Mouse (Mus musculus): ENCODE results near the gene Fubp1.

GRCm38 (mm10) chr3:152268099-152268498 is 57.9 kb downstream of the Fubp1 start:
- TF ChIP-seq CHD2 (IDR thresholded peaks at IDR 0.05; ENCODE audit: low read depth, low read length) (no peak), ZNF384 (IDR thresholded peaks at IDR 0.05; ENCODE audit: low read depth, low read length) (no peak), HCFC1 (IDR thresholded peaks at IDR 0.05; ENCODE audit: borderline replicate concordance, insufficient read depth, low read length) (no peak)
